Mouse (Mus musculus): ENCODE data around the gene Abl2.
"Not testable (repeated sequence)": the region's sequence is repeated elsewhere in the genome, so short reads cannot be mapped to it uniquely, and the experiment has no call there.

Gene Abl2

GRCm38 (mm10) chr1:156633095-156633494, 74.5 kb downstream of the Abl2 start:
- DNase-seq (ENCODE audit: low read depth, low spot score) = no peak

- DNase-seq (ENCODE audit: low read depth, low spot score) = no peak
These were observed 76.6 kb downstream of the Abl2 start for GRCm38 (mm10) chr1:156635148-156635547.

GRCm38 (mm10) chr1:156639455-156639854, 80.9 kb downstream of the Abl2 start:
- no peak for DNase-seq (ENCODE audit: low read depth, low spot score)

GRCm38 (mm10) chr1:156640577-156640976, 82.0 kb downstream of the Abl2 start:
- DNase-seq (ENCODE audit: low read depth, low spot score) = no peak

GRCm38 (mm10) chr1:156641808-156642207, 83.2 kb downstream of the Abl2 start:
- no peak for DNase-seq (ENCODE audit: low read depth, low spot score)

GRCm38 (mm10) chr1:156642813-156643212, 84.2 kb downstream of the Abl2 start:
- DNase-seq (ENCODE audit: low read depth, low spot score) = no peak

GRCm38 (mm10) chr1:156644061-156644460, 85.5 kb downstream of the Abl2 start:
- DNase-seq (ENCODE audit: low read depth, low spot score) = no peak

- no peak for DNase-seq (ENCODE audit: low read depth, low spot score)
These were observed 86.4 kb downstream of the Abl2 start for GRCm38 (mm10) chr1:156644780-156645523.

- no peak for DNase-seq (ENCODE audit: low read depth, low spot score)
These were observed 87.4 kb downstream of the Abl2 start for GRCm38 (mm10) chr1:156645971-156646370.

- no peak for DNase-seq (ENCODE audit: low read depth, low spot score)
These were observed 90.1 kb downstream of the Abl2 start for GRCm38 (mm10) chr1:156648705-156649104.

- DNase-seq (ENCODE audit: low read depth, low spot score) = no peak
These were observed 92.0 kb downstream of the Abl2 start for GRCm38 (mm10) chr1:156650631-156651030.

- no peak for DNase-seq (ENCODE audit: low read depth, low spot score)
These were observed 93.7 kb downstream of the Abl2 start for GRCm38 (mm10) chr1:156652189-156652822.

GRCm38 (mm10) chr1:156654735-156655530, 96.3 kb downstream of the Abl2 start:
- DNase-seq (ENCODE audit: low read depth, low spot score) = no peak

GRCm38 (mm10) chr1:156657523-156657922, 98.9 kb downstream of the Abl2 start:
- DNase-seq (ENCODE audit: low read depth, low spot score) = no peak

- DNase-seq (ENCODE audit: low read depth, low spot score) = no peak
These were observed 100.1 kb downstream of the Abl2 start for GRCm38 (mm10) chr1:156658676-156659075.

GRCm38 (mm10) chr1:156659906-156660659, 101.5 kb downstream of the Abl2 start:
- DNase-seq (ENCODE audit: low read depth, low spot score) = no peak

GRCm38 (mm10) chr1:156660660-156661236, 102.2 kb downstream of the Abl2 start:
- DNase-seq (ENCODE audit: low read depth, low spot score) = not testable (repeated sequence)

GRCm38 (mm10) chr1:156665777-156666176, 107.2 kb downstream of the Abl2 start:
- DNase-seq (ENCODE audit: low read depth, low spot score) = no peak

GRCm38 (mm10) chr1:156667141-156667926, 108.7 kb downstream of the Abl2 start:
- no peak for DNase-seq (ENCODE audit: low read depth, low spot score)

- DNase-seq (ENCODE audit: low read depth, low spot score) = no peak
These were observed 110.0 kb downstream of the Abl2 start for GRCm38 (mm10) chr1:156668602-156669001.

Measured in c-Kit-negative CD71-positive TER-119-positive erythroid progenitor cells, embryonic 14.5 days (primary cell).